Mouse (Mus musculus): ENCODE data around the gene Ptf1a. TPM values are rescaled to one million over a fixed set of nuclear protein-coding genes. Genes with fewer than 3 reads are reported as not detected.

Gene Ptf1a
- not detected in 2 replicates for total RNA-seq (2017)

GRCm38 (mm10) chr2:19444931-19445831 is at the start of gene Ptf1a:
Ptf1a (plus strand) TSS chr2:19445663.
- no peak for ATAC-seq (replicated peaks; ENCODE audit: low read depth, poor library complexity, severe bottlenecking)

- 0 out of 2 replicates have a peak, but pooled peaks have one; percentile 39 for ATAC-seq (replicated peaks; ENCODE audit: low read depth, poor library complexity, severe bottlenecking)
Observed at GRCm38 (mm10) chr2:19405409-19405808, 40.1 kb upstream of the Ptf1a start.

GRCm38 (mm10) chr2:19406531-19406930 is 38.9 kb upstream of the Ptf1a start:
- ATAC-seq (replicated peaks; ENCODE audit: low read depth, poor library complexity, severe bottlenecking) = no peak

DNA sequence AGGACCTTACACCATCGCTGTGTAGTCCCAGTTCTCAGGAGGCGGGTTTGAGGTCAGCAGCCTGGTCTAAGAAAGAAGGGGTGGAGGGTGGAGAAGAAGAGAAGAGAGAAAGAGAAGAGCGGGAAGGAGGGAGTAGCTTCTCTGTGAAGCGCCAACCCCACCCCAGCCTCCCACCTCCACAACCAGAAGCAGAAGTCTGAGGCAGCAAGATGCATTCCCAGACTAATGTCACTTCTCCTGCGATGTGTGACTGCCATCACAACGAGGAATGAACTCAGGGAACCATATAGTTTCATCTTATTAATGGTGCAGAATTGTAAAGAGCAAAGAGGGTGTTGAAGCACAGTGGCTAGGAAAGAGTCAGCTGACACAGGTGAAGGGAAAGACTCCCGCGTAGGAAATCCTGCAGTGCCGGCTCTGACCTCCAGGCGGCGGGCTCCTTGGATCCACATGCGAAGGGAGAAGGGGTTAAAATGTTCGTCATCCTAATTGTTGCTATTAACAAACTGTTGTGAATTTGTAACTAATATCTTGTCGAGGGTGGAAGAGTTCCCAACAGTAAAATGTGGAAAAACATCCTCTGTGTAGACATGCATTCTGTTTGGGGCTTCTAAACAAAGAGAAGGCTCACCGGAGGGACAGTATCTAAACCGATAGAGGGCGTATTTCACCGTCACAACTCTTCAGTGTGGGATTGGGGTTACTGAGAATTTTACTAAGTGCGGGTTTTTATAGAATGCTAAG is 31.1 kb upstream of the Ptf1a start:
- peak; percentile 70 for ATAC-seq (replicated peaks; ENCODE audit: low read depth, poor library complexity, severe bottlenecking)

- ATAC-seq (replicated peaks; ENCODE audit: low read depth, poor library complexity, severe bottlenecking) = peak; percentile 95
Observed at GRCm38 (mm10) chr2:19415063-19415521, 30.4 kb upstream of the Ptf1a start.

- ATAC-seq (replicated peaks; ENCODE audit: low read depth, poor library complexity, severe bottlenecking) = no peak
Observed at GRCm38 (mm10) chr2:19416066-19416465, 29.4 kb upstream of the Ptf1a start.

DNA sequence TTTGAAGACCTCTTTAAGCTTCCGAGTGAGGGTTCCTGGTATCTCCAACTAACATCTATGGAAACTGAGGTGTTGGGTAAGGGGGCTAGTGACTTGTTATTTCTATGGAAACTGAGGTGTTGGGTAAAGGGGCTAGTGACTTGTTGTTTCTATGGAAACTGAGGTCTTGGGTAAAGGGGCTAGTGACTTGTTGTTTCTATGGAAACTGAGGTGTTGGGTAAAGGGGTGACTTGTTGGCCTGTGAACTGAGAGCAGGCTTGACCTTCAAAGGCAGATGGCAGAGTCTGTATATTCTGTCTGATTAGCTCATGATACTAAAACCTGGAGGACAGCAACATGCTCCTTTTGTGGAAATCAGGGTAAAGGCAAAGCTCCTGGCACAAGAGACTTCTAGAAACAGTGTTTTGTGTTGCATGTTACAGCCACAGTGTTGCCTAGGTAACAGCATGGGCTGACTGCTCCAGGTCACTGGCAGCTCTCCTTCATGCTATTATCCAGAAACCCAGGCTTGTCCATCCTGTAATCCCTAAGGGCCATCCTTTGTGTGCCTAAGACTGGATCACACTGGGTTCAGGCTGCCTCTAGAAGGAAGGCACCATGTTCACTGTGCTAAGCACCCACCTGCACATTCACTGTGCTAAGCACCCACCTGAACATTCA is 25.6 kb upstream of the Ptf1a start:
- no peak for ATAC-seq (replicated peaks; ENCODE audit: low read depth, poor library complexity, severe bottlenecking)

GRCm38 (mm10) chr2:19422226-19422625 is 23.2 kb upstream of the Ptf1a start:
- ATAC-seq (replicated peaks; ENCODE audit: low read depth, poor library complexity, severe bottlenecking) = no peak

GRCm38 (mm10) chr2:19423086-19423485 is 22.4 kb upstream of the Ptf1a start:
- ATAC-seq (replicated peaks; ENCODE audit: low read depth, poor library complexity, severe bottlenecking) = no peak

DNA sequence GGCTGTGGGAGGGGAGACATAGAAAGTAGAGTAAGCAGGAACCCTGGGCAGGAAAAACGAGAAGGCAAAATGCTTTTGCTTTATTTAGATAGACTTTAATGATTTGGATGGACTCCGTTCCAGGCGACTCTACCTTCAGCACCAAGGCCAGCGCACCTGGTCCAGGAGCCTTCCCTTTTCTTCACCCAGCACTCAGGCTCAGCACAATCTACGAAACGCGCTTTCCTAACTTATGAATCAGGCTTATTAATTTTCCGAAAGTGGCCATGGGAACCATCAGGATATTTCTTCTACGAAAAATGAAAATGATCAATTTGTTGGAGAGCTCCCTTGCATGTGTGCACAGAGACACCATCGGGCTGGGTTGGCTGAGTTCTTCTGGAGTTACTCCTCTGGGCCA is 16.4 kb upstream of the Ptf1a start:
- peak; percentile 87 for ATAC-seq (replicated peaks; ENCODE audit: low read depth, poor library complexity, severe bottlenecking)

DNA sequence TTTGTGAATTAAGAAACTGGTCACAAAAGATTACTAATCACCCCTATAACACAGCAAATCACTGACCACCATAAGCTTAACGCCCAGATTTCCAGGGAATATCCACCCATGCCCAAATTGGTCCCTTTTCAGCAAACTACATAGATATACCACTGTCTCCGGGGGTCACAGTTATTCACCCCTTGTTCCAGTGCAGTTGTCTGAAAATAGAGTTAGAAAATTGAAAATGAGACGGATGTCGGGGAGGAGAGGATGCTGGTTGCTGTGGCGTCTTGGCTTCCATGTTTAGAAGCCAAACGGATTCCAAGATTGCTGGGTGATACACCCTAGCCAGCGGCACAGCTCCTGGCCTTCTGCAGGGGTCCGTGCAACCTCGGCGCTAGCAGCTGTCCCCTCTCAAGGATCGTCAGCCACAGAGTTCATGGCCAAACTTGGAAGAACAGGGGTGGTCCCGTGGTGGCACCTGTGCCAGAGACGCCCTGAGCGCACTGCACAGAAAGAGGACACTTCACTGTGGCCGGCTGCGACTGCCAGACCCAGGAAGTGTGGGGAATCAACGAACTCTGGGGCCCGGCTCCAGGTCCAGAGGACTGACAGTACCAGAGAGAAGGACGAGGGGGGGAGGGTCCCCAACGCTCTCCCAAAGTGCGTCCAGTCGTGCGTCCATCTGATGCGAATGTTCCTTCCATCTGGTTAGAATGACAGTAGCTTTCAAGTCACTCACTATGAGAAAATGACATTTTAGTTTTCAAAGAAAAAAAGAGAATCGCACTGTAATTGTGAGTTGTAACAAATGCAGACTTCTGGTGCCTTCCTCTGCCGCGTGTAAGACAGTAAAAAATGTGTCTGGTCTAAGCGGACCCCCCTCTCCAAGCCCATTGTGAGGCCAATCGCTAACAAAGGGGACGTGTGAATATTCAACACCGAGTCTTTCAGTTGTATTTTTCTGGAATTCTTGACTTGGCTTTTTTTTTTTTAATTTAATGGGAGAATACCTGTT is 15.5 kb upstream of the Ptf1a start:
- no peak for ATAC-seq (replicated peaks; ENCODE audit: low read depth, poor library complexity, severe bottlenecking)

- no peak for ATAC-seq (replicated peaks; ENCODE audit: low read depth, poor library complexity, severe bottlenecking)
Observed at GRCm38 (mm10) chr2:19430746-19431145, 14.7 kb upstream of the Ptf1a start.

DNA sequence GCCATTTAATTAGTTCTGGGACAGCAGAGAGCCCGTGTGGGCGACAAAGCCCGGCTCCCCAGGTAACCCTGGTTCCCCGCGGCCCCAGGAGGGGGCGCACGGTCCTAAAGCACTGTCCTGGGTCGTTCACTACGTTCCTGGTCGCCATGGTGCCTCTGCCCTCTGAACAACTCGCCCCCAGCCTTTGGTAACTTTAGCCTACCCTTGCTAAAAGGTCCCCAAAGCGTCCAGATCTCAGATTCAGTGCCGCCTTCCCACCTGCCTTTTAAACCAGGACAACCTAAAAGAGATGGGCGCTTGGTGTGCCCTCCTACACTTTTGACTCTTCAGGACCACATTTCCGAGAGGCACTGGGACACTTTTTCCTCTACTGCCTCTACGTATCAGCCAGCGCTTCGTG is 14.3 kb upstream of the Ptf1a start:
- 0 out of 2 replicates have a peak, but pooled peaks have one; percentile 42 for ATAC-seq (replicated peaks; ENCODE audit: low read depth, poor library complexity, severe bottlenecking)

- no peak for ATAC-seq (replicated peaks; ENCODE audit: low read depth, poor library complexity, severe bottlenecking)
Observed at GRCm38 (mm10) chr2:19431614-19432323, 13.7 kb upstream of the Ptf1a start.

- 0 out of 2 replicates have a peak, but pooled peaks have one; percentile 28 for ATAC-seq (replicated peaks; ENCODE audit: low read depth, poor library complexity, severe bottlenecking)
Observed at GRCm38 (mm10) chr2:19444346-19444745, 1.1 kb upstream of the Ptf1a start.

GRCm38 (mm10) chr2:19445871-19446501 is 523 bp downstream of the Ptf1a start:
- no peak for ATAC-seq (replicated peaks; ENCODE audit: low read depth, poor library complexity, severe bottlenecking)

DNA sequence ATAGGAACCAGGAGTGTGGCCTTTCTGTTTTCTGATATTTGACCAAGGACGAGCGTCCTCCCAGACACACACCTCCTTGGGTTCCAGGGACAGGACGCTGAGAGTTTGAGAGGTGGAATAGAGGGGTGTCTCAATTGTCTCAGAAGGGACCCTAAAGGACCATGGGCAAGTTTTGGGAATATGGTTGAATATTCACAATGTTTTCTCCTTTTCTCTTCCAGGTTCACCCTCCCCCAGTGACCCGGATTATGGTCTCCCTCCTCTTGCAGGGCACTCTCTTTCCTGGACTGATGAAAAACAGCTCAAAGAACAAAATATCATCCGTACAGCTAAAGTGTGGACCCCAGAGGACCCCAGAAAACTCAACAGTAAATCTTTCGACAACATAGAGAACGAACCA is 1.3 kb downstream of the Ptf1a start:
- no peak for ATAC-seq (replicated peaks; ENCODE audit: low read depth, poor library complexity, severe bottlenecking)

- no peak for ATAC-seq (replicated peaks; ENCODE audit: low read depth, poor library complexity, severe bottlenecking)
Observed at GRCm38 (mm10) chr2:19448042-19448700, 2.7 kb downstream of the Ptf1a start.

All from common myeloid progenitor, adult 5-6 weeks (primary cell).